Mouse (Mus musculus): ENCODE results near the gene Zfp14.

Zfp14 gene

DNA sequence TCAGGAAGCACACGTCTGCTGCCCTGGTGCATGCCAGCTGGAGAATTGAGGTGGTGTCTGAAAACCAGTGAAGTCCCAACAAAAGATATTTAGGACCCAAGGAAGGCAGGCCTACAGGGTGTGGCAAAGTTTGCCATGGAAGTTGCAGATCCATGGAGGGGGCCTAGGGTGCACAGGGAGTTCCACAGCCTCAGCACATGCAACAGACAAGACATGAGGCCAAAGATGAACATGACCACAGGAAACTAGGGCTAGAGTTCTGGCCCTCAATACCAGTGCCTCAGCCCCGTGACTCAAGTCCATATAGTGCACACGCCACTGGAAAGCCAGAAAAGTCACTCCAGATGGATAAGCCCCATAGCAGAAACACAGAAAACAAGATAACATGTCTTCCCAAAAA is 22.6 kb downstream of the Zfp14 start:
- no peak for DNase-seq (ENCODE audit: low read depth)

DNA sequence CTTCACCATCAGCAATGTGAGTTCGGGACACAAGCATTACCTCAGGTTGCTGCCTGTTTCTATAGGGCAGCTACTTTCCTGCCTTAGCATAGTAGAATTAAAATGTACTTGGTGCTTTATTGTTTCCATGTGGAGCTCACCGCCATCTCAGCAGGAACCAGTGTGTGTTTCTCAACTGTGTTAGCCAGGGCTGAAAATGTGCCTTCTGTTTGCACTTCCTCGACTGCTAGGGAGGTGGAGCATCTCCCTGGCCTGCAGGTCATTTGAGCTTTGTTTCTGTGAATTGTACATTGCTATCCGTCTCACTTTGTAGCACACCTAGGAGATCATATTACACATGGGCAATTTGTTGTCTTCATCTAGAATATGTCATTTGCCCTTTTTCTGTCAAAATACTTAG is 23.8 kb downstream of the Zfp14 start:
- no peak for DNase-seq (ENCODE audit: low read depth)

DNA sequence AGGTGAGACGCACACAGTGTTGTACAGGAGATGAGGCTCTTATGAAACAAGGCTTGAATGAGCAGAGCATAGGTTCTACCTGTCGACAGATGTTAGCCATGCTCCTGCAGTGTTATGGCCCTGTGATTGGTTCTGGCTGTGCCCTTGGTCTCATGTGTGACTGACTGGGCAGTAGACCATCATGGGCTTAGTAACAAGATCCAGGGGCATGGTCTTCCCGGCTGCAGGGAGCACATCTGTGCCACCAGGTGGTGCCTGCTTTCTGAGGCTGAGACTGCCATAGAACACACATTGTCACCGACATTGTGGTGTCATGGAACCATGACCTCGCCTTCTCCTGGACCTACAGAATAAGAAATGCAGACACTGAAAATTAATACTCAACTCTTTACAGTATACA is 25.8 kb downstream of the Zfp14 start:
- peak; percentile 13 for DNase-seq (ENCODE audit: low read depth)

- no peak for DNase-seq (ENCODE audit: low read depth)
Measured at GRCm38 (mm10) chr7:30023800-30024199, 27.4 kb downstream of the Zfp14 start.

DNA sequence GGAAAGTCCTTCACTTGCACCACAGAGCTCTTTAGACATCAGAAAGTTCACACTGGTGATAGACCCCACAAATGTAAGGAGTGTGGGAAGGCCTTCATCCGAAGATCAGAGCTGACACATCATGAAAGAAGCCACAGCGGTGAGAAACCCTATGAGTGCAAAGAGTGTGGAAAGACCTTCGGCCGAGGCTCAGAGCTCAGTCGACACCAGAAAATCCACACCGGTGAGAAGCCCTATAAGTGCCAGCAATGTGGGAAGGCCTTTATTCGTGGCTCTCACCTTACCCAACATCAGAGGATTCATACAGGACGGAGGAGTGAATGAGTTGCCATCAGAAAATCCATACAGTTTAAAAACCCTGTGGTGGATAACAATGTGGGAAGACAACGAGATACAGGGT is 27.9 kb downstream of the Zfp14 start:
- DNase-seq (ENCODE audit: low read depth), result no peak

DNA sequence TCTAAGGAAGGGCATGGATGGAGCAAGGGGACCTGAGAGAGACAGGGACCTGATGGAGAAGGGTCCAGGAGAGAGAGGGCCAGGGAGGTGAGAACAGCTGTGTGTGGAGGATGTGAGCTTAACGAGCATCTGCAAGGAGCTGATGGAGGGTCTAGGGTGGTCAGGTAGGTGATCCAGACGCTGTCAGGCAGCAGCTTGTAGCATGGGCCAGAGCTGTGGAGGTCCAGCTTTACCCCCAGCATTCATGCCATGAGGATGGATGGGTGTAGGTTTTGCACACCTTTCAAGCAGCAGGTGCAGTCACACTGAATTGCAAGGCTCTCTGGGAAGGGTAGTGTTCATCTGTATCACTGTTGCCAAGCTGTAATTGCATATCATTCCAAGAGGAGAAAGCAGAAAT is 31.6 kb downstream of the Zfp14 start:
- DNase-seq (ENCODE audit: low read depth), result no peak

- DNase-seq (ENCODE audit: low read depth), result no peak
Measured at GRCm38 (mm10) chr7:30017226-30017625, 34.0 kb downstream of the Zfp14 start.

- peak; percentile 71 for DNase-seq (ENCODE audit: low read depth)
Measured at GRCm38 (mm10) chr7:30012956-30013363, 38.2 kb downstream of the Zfp14 start.

GRCm38 (mm10) chr7:30010551-30011195 is 40.5 kb downstream of the Zfp14 start:
- DNase-seq (ENCODE audit: low read depth), result no peak

DNA sequence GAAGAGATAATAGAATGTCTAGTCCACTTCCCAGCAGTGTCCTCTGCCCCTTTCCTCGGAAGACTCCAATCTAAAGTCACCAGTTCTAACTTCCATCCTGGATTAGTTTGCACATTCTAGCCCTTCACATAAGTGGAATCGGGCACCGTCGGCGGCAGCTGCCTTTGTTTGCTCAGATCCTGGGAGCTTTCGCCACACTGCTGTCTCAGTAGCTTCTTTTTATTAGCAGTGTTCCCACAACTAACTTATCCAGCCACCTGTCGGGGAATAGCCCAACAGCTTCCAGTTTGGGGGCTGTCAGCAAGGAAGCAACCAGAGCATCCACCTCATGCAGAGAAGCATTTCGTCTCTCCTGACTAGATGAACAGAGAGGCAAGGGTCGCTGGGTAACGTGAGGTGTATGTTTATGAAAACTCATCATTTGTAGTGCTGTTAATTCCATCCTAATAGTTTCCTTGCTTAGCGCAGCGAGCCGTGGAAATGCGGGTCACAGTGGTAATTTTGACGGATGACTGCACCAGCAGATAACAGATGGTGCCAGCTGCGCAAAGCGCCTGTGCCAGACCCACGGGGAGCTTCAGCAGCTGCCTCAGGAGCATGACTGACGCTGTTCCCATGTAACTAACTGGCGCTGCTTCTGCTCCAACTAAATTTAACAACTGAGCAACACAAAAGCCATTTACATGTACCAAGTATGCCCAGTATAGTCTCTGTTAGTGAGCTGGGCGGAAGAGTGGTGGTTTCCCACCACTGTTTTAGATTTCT is 41.7 kb downstream of the Zfp14 start:
- DNase-seq (ENCODE audit: low read depth), result no peak

DNA sequence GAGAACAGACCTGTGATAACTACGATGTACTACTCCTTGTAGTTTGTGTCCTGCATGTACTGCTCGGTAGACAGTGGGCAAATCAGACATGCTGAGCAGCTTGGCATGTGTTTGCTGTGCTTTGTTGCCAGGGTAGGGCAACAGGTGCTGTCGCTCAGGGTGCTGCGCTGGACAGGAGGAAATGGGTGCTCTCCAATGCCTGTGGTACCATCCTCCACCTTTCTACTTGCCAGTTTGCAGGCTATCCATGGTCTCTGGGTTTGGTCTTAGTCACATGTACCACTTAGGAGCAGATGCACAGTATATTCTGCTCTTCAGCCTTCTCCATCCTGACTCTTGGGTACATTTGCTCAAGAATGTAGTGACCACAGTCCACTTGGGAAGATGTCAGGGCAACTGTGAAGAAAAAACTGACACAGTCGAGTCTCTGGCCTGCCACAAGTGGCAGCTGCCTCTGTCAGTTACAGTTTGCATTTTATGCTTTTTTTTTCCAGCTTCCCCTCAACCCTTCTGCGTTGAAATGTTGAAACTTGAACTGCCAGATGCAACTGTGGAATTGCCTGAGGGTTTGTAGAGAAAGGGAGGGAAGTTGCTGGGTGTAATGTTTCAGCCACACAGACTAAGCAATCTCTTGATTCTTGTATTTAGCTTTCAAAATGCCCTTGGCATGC is 43.0 kb downstream of the Zfp14 start:
- peak; percentile 63 for DNase-seq (ENCODE audit: low read depth)

DNA sequence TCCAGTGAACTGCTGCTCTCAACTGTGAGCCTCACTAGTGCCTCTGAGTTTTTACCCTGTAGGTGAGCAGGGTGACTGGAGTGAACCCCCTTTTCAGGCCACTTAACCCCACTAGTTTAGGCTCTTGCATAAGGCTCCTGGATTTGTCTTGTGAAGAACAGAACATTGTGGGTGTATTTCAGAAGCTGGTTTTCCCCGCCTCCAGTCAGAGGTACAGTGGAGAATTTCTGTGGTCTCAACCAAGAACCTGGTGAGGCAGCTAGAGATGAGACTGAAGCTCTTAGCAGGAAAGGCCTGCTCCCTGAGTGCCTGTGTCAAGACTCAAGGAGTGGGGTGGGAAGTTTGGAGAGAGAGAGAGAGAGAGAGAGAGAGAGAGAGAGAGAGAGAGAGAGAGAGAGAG is 43.6 kb downstream of the Zfp14 start:
- no peak for DNase-seq (ENCODE audit: low read depth)

DNA sequence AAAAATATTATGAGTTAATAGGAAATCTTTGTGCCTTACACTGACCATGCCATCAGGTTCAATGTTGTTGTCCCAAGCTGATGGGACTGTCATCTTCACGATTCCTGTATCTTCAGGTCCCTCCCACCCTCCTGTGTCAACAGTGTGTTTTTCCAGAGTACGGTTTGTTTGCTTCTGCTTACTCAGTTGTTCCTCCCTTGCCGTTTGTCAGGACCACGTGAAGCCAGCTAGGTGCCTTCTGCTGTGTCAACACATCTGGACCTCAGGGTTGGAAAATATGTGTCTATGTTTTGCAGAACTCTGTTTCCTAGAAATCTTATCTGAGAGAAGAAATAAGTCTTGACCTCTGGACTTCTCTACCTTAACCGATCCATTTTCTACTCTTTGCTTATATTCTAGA is 50.6 kb downstream of the Zfp14 start:
- no peak for DNase-seq (ENCODE audit: low read depth)

- DNase-seq (ENCODE audit: low read depth), result peak; percentile 32
Measured at GRCm38 (mm10) chr7:29995134-29995533, 56.0 kb downstream of the Zfp14 start.

DNA sequence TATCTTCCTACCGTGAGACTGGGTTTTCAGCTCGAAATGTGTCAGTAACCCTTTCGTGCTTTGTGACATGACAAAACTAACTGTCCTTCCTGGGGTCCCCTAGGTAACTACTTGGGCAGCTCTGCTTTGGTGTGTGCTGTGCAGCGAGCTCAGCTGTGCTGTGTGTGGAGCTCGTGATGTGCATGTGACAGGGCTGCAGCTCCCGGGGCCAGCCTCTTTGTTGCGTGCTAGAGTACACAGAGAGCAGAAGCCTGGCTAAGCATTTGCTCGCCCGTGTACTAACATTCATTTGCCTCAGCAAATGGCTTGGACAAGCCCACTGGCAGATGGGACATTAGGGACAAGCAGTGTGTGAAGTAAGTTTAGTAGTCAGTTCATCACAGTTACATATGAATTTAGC is 57.8 kb downstream of the Zfp14 start:
- DNase-seq (ENCODE audit: low read depth), result no peak

DNA sequence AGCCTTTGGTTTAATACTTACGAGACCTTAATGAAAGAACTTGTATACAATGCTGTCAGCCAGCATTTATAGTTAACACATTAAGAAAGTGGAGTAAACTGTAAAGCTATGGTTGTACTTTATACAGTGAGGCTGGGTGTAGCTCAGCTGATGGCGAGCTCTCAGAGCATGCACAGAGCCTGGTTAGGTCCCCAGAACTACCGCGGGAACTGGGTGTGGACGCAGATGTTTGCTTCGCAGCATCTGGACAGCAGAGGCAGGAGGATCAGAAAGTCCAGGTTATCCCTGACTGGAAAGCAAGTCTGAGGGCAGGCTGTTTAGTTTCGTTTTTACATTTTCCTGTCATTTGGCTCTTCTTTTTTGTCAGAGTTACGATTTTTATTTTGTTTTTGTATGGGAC is 58.5 kb downstream of the Zfp14 start:
- no peak for DNase-seq (ENCODE audit: low read depth)

GRCm38 (mm10) chr7:29989031-29989430 is 62.1 kb downstream of the Zfp14 start:
- DNase-seq (ENCODE audit: low read depth), result no peak

DNA sequence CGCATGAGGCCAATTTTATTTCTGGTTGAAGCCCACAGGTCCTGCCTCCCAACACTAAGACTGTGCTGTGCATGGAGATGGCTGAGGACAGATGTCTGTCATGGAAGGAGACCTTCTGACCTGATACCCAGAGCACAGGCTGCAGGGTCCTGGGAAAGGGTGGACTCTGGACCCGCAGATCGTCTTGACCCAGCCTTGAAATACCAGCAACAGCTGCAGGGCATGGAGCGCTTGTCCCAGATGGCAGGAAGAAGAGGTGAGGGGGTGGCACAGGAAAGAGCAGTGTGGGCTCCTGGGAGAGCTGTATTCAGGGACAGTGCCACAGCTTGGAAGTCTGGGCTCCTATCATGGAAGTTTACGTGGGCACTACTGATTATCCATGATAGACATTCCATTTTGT is 63.6 kb downstream of the Zfp14 start:
- no peak for DNase-seq (ENCODE audit: low read depth)
